Mouse (Mus musculus) embryonic fibroblast, embryonic 13.5 days (primary cell): ENCODE data around the gene Dnah11. TPM values are rescaled to one million over a fixed set of nuclear protein-coding genes. Genes with fewer than 3 reads are reported as not detected.

Experiments used
- H3K27ac ChIP-seq: 2 replicates; pipeline ENCODE4 v1.5.1; 2012; ENCODE audit warnings: low read length, control low read depth, inconsistent platforms; ENCODE audit not compliant: insufficient read depth
- H3K4me1 ChIP-seq: 2 replicates; pipeline ENCODE4 v1.6.1; 2011; ENCODE audit warnings: low read length; ENCODE audit not compliant: control insufficient read depth, insufficient read depth
- H3K4me3 ChIP-seq: 2 replicates; pipeline ENCODE4 v1.5.1; 2011; ENCODE audit warnings: mild to moderate bottlenecking, control low read depth, low read length; ENCODE audit not compliant: insufficient read depth
- CTCF ChIP-seq: IDR thresholded peaks from 2 replicates; pipeline ENCODE4 v1.5.1; 2011; ENCODE audit warnings: mild to moderate bottlenecking, control low read depth, low read length, moderate library complexity, borderline replicate concordance; ENCODE audit not compliant: insufficient read depth
- POLR2A ChIP-seq: IDR thresholded peaks from 2 replicates; pipeline ENCODE4 v1.6.1; 2011; ENCODE audit warnings: low read depth, mild to moderate bottlenecking, control low read depth, low read length, moderate library complexity
- polyA plus RNA-seq: library from polyadenylated mRNA; stranded (reverse); fragments of >200 nt; gene quantifications from 2 replicates; pipeline ENCODE4 v1.2.4, GENCODE M21; 2011; ENCODE audit warnings: low read depth; ENCODE audit not compliant: missing spikeins, insufficient read length

Dnah11 gene
- polyA plus RNA-seq, 1 experiment = not detected

GRCm38 (mm10) chr12:117878341-117878740 is 320.5 kb downstream of the Dnah11 start:
- H3K27ac ChIP-seq = no peak overlapping the region
- no peaks in the 10 kb centered on the region for H3K4me1 ChIP-seq
- no peak for TF ChIP-seq POLR2A
- no peak for TF ChIP-seq CTCF
- H3K4me3 ChIP-seq = no peak overlapping the region

- H3K4me1 ChIP-seq = no peaks in the 10 kb centered on the region
- TF ChIP-seq POLR2A = no peak
- TF ChIP-seq CTCF = no peak
- H3K4me3 ChIP-seq = no peak overlapping the region
- no peak overlapping the region for H3K27ac ChIP-seq
Observed at GRCm38 (mm10) chr12:117872265-117872664, 326.6 kb downstream of the Dnah11 start.

GRCm38 (mm10) chr12:117867708-117868564 is 330.9 kb downstream of the Dnah11 start:
- TF ChIP-seq POLR2A = no peak
- no peak for TF ChIP-seq CTCF
- no peak overlapping the region for H3K27ac ChIP-seq
- no peaks in the 10 kb centered on the region for H3K4me1 ChIP-seq
- H3K4me3 ChIP-seq = no peak overlapping the region

- TF ChIP-seq CTCF = no peak
- no peak for TF ChIP-seq POLR2A
- Histone ChIP-seq H3K4me3 (no peak overlapping the region), H3K4me1 (no peaks in the 10 kb centered on the region), H3K27ac (no peak overlapping the region)
Observed at GRCm38 (mm10) chr12:117862655-117863054, 336.2 kb downstream of the Dnah11 start.

GRCm38 (mm10) chr12:117861249-117861648 is 337.6 kb downstream of the Dnah11 start:
- H3K4me1 ChIP-seq = no peaks in the 10 kb centered on the region
- H3K4me3 ChIP-seq = no peak overlapping the region
- no peak overlapping the region for H3K27ac ChIP-seq
- no peak for TF ChIP-seq POLR2A
- TF ChIP-seq CTCF = no peak

- no peaks in the 10 kb centered on the region for H3K4me1 ChIP-seq
- no peak overlapping the region for H3K27ac ChIP-seq
- no peak overlapping the region for H3K4me3 ChIP-seq
- TF ChIP-seq CTCF (no peak), POLR2A (no peak)
Observed at GRCm38 (mm10) chr12:117860840-117861239, 338.0 kb downstream of the Dnah11 start.

- H3K27ac ChIP-seq = no peak overlapping the region
- no peaks in the 10 kb centered on the region for H3K4me1 ChIP-seq
- H3K4me3 ChIP-seq = no peak overlapping the region
- no peak for TF ChIP-seq CTCF
- no peak for TF ChIP-seq POLR2A
Observed at GRCm38 (mm10) chr12:117857884-117858283, 341.0 kb downstream of the Dnah11 start.

- no peaks in the 10 kb centered on the region for H3K4me1 ChIP-seq
- no peak for TF ChIP-seq POLR2A
- no peak for TF ChIP-seq CTCF
- no peak overlapping the region for H3K4me3 ChIP-seq
- no peak overlapping the region for H3K27ac ChIP-seq
Observed at GRCm38 (mm10) chr12:117857023-117857422, 341.8 kb downstream of the Dnah11 start.

GRCm38 (mm10) chr12:117853316-117853715 is 345.5 kb downstream of the Dnah11 start:
- no peak for TF ChIP-seq POLR2A
- peak; percentile 89 for TF ChIP-seq CTCF
- H3K4me3 ChIP-seq = no peak overlapping the region
- H3K27ac ChIP-seq = no peak overlapping the region
- H3K4me1 ChIP-seq = no peaks in the 10 kb centered on the region

GRCm38 (mm10) chr12:117850472-117850871 is 348.4 kb downstream of the Dnah11 start:
- no peak overlapping the region for H3K27ac ChIP-seq
- TF ChIP-seq POLR2A = no peak
- no peak for TF ChIP-seq CTCF
- H3K4me3 ChIP-seq = no peak overlapping the region
- no peaks in the 10 kb centered on the region for H3K4me1 ChIP-seq

- no peak overlapping the region for H3K27ac ChIP-seq
- TF ChIP-seq CTCF = no peak
- no peak for TF ChIP-seq POLR2A
- no peaks in the 10 kb centered on the region for H3K4me1 ChIP-seq
- no peak overlapping the region for H3K4me3 ChIP-seq
Observed at GRCm38 (mm10) chr12:117848621-117849020, 350.2 kb downstream of the Dnah11 start.
